Mouse (Mus musculus) spleen, postnatal 36 days (tissue): ENCODE results near the gene Sorl1.
"Not testable (repeated sequence)": the region's sequence is repeated elsewhere in the genome, so short reads cannot be mapped to it uniquely, and the experiment has no call there.

Source experiments
- DNase-seq, 2 experiments: peaks; one replicate each; pipeline ENCODE4 v3.0.0; 2022; ENCODE audit warnings: low spot score in 2 of 2, mixed read lengths in 1 of 2

Sorl1 gene

GRCm38 (mm10) chr9:42094028-42094551 is 30.0 kb downstream of the Sorl1 start:
- peak in 1 of 2 experiments; percentile 13 for DNase-seq

- no peak for DNase-seq
These were observed 31.3 kb downstream of the Sorl1 start for GRCm38 (mm10) chr9:42092749-42093148.

DNA sequence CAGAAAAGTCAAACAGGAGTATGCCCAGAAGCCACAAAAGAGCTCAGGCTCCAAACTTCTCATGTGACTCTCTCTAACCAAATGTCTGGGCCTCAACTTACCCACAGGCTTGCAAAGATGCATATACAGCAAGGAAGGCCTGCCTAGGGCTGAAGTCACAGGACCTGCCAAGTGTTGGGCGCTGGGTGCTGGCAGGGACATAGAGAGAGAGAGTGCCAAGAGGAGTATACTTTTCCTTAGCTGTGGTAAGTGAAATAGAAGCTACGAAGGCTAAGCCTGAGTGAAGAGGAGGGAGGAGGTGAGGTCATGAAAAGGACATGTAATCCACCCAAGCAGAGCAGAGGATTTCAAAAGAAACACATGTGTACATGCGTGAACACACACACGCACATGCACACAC is 32.5 kb downstream of the Sorl1 start:
- DNase-seq = no peak

GRCm38 (mm10) chr9:42087921-42088320 is 36.2 kb downstream of the Sorl1 start:
- no peak for DNase-seq

GRCm38 (mm10) chr9:42085970-42086369 is 38.1 kb downstream of the Sorl1 start:
- DNase-seq = no peak

DNA sequence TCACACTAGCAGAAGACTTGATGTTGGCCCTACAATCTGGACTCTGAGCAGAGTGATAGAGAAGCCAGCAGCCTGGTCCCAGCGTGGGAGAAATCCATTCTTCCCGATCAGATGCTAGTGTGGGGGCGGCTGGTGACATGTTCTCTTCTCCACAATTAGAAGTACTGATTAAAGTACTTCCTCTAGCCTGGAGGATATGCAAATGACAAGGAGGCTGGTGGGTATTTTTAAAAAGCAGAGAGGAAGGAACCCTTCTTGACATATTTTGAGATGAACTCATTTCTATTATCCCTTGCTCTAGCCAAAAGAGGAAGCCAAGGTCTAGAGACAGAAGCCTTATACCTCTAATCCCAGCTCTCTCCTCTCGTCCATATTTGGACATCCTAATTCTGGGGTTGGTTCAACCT is 40.4 kb downstream of the Sorl1 start:
- DNase-seq = peak; percentile 61 to 70

DNA sequence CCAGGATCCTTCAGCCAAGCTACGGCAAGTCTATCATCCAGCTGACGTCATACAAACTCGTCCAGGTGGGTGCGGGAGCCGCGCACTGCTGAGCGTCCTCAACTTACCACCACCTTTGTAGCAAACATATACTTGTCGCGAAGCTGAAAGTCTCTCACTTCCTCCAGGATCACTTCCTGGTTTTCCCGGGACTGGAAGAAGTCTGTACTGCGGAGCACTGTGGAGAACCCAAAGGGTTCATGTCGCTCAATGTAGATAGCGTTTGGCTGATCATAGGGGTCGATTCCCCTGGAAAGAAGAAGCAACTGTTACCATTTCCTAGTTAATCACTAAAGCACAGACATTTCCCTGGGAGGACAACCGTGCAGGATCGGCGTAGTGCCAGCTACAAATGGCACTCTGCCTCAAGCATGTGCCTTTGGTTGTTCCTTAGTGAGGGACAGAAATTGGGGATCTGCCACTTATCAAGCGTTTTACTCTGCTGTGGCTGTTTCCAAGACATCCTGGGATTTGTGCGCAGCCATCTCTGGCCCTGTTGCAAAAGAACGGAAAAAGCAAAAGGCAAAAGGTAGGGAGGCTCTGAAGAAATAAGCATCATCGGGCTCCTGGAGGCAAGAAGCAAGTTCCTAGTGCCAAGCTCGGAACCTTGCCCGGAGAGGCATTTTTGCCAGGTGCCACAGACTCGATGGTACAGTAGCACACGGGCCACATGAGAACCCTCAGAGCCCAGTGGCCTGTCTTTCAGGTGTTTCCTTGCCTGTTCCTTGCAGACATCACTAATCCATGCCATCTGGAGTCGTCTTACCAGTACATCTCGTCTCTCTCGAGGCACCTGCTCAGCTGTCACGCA is 42.2 kb downstream of the Sorl1 start:
- no peak for DNase-seq

DNA sequence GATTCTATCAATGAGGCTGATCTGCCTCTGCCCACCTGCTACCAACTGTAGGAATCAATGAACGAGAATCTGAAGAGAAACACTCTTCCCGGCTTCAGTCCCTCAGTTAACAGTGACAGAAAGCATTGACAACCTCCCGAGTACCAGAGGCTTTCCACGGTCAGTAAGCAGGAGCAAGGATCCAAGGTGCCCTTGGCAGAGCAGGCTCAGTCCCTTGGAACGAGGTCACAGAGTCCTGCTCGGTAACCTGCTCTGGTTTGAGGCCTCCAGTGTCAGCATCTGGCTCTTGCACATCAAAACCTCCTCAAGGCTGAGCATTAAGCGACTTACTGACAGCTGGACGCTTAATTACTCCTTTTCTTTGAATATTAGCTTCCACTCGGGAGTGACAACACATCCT is 43.4 kb downstream of the Sorl1 start:
- DNase-seq = no peak

DNA sequence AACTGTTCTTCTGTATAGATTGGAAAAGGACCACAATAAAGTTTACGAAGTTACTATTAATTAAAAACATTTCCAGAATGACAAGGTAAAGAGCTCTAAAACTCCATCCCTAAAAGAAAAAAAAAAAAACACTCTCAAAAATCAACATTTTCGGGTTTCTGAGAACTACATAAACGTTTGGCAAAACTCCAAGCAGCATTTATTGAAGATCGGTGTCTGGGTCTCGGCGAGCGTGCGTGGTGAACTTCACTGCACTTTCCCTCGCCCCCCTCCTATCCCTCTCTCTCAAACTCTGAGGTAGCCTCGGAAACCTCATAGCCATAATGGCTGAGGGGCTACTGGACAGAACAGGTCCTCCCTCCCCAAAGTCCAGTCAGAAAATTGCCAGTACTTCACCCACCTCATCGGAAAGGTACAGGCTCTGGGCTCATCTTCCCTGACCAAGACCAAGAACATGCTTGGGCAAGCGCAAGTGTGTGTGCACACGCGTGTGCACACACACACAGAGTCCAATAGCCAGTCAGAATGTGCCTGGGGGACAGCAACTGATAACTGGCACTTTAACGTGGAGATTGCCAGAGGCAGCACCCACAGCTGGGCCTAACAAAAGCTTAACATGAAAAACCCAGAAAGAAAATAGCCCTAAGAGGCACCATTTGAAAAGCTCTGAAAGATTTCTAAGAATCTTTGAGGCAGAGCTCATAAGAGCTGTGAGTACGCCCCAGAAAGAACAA is 46.8 kb downstream of the Sorl1 start:
- no peak for DNase-seq

GRCm38 (mm10) chr9:42076256-42076849 is 47.7 kb downstream of the Sorl1 start:
- DNase-seq = no peak

GRCm38 (mm10) chr9:42075241-42075640 is 48.9 kb downstream of the Sorl1 start:
- DNase-seq = no peak

- no peak for DNase-seq
These were observed 52.1 kb downstream of the Sorl1 start for GRCm38 (mm10) chr9:42072010-42072409.

- no peak for DNase-seq
These were observed 53.2 kb downstream of the Sorl1 start for GRCm38 (mm10) chr9:42070856-42071255.

DNA sequence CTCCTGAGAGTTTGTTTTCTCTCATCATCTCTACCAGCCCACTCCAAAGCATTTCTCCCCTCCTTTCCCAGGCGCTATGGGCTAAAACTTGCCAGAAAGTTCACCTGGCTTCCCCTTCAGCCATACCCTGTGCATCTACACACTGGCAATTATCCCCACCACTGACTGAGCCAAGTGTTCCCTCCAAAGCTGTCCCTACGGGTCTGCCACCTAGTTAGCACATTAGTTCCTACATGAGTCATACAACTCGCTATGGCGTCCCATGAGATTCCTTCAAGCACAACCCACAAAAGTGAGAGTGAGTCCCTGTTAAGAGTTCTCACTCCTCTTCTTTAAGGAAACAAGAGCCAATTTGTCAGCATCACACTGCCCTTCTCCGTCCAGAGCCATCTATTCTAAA is 54.6 kb downstream of the Sorl1 start:
- DNase-seq = no peak

DNA sequence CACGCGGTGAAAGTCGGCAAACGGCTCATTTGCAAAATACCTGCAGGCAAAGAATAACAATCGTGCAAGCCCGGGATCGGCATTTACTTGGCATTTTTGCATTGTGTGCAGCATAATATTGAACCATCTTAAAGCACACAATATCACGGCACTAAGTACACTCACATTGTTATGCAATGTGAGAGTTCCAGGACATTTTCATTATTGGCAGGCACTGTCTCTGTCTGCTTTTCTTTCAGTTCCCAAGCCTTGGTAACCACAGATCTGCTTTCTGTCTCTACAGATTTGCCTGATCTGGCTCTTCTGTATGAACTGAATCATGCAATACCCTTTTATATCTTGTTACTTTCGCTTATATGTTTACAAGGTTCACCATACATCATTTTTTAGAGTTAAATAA is 56.1 kb downstream of the Sorl1 start:
- DNase-seq = no peak

DNA sequence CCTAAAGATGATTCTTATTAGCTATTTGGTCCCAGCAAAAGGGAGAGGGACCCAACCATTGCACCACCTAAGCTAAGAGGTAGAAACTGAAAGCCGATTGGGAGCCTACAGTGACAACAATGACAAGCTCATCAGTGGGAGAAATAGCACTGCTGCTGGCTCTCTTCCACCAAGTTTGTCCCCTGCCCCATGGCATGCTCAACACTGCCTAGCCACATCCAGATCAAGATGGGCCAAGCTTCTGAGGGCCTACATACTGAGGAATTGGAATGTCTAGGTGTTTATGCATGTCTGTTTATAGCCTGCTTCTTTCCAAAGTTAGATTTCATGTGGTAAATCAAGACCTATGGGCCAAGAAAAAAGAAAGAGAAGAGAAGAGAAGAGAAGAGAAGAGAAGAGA is 58.3 kb downstream of the Sorl1 start:
- DNase-seq = no peak

DNA sequence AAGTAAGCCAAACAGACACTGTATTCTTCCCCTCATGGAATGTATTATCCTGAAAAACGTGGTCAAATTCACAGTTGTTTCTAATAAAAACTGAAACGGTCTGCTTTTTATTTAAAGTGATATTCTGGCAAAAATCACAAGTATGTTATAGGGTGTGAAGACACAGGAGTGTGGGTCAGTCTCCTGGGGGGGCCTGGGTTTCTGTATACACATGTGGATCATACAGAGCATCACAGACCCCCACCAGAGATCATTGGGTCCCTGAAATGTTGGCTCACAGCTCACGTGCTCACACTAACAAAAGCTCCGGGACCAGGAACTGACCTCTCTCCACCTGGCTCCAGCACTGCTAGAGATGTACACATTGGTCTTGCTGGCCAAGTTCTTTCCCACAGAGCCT is 60.7 kb downstream of the Sorl1 start:
- DNase-seq = no peak

DNA sequence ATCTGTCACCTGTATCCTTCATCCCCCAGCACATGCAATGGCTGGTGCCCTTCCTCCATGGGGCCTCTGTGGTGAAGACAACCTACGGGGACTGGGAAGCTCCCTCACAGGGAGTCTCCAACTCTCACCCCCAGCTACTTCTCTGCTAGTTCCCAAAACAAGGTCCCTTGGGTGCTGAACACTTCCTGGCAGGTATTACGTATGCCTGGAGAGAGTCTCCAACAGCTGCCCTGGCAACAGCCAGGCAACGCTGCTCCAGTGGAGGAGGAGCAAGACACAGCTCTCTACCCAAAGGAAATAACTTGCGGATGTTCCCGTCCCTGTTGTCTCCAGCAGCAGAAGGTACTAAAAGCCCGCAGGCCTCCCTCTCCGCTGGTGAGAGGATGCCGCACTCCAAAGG is 61.8 kb downstream of the Sorl1 start:
- DNase-seq = no peak

GRCm38 (mm10) chr9:42059006-42059405 is 65.1 kb downstream of the Sorl1 start:
- DNase-seq = not testable (repeated sequence)

- DNase-seq = no peak
These were observed 67.5 kb downstream of the Sorl1 start for GRCm38 (mm10) chr9:42056591-42056990.

- DNase-seq = no peak
These were observed 68.7 kb downstream of the Sorl1 start for GRCm38 (mm10) chr9:42055378-42055777.
